Mouse (Mus musculus): Measurements from ENCODE around the gene Rab19. TPM values are rescaled to one million over a fixed set of nuclear protein-coding genes. Genes with fewer than 3 reads are reported as not detected.
A peak's percentile ranks its signal among the peaks of the same experiment; 100 is the strongest.
"Not testable (repeated sequence)": the region's sequence is repeated elsewhere in the genome, so short reads cannot be mapped to it uniquely, and the experiment has no call there.

Gene Rab19
- total and polyA plus RNA-seq, 2 experiments from 2014 or later, result 0.25 TPM; not detected in 1

GRCm38 (mm10) chr6:39377311-39377827, 3.6 kb upstream of the Rab19 start, which contains the start of gene Slc37a3:
TSS of gene Slc37a3 (minus strand) at chr6:39377675.
- peak within 1 kb of the TSS; percentile 57; the same call in 1 of the 2 replicates for H3K27ac ChIP-seq (ENCODE audit: low read depth, low read length)
- no peaks in the 10 kb centered on the region for H3K36me3 ChIP-seq (ENCODE audit: insufficient read depth, low read length)
- ATAC-seq (ENCODE audit: low FRiP score), result peak; percentile 87
- H3K4me3 ChIP-seq (ENCODE audit: low read depth, low read length), result peak within 1 kb of the TSS; percentile 94
- H3K4me1 ChIP-seq (ENCODE audit: insufficient read depth, low read length), result 0 out of 2 replicates have a peak, but pooled peaks cover 5% of the 10 kb centered on the region
- H3K9ac ChIP-seq (replicated peaks; ENCODE audit: low read length, poor library complexity, severe bottlenecking), result peak within 1 kb of the TSS; percentile 83
- 0% methylated on average over 43 of the region's 43 CpGs for WGBS
- DNase-seq (ENCODE audit: low spot score), result peak; percentile 88
- TF ChIP-seq CTCF (IDR thresholded peaks at IDR 0.05), result no peak
- H3K4me2 ChIP-seq (ENCODE audit: low read depth, low read length, poor library complexity, severe bottlenecking), result peak within 1 kb of the TSS; percentile 67
- no peaks in the 10 kb centered on the region for H3K27me3 ChIP-seq (ENCODE audit: insufficient read depth, low read length)
- H3K9me3 ChIP-seq (ENCODE audit: low read length), result no peaks in the 10 kb centered on the region

GRCm38 (mm10) chr6:39378161-39378835, 2.7 kb upstream of the Rab19 start:
- DNase-seq (ENCODE audit: low spot score); H3K4me2 ChIP-seq (ENCODE audit: low read depth, low read length, poor library complexity, severe bottlenecking); H3K9me3 ChIP-seq (ENCODE audit: low read length); H3K4me3 ChIP-seq (ENCODE audit: low read depth, low read length); H3K4me1 ChIP-seq (ENCODE audit: insufficient read depth, low read length); H3K27ac ChIP-seq (ENCODE audit: low read depth, low read length); H3K36me3 ChIP-seq (ENCODE audit: insufficient read depth, low read length); H3K9ac ChIP-seq (replicated peaks; ENCODE audit: low read length, poor library complexity, severe bottlenecking); H3K27me3 ChIP-seq (ENCODE audit: insufficient read depth, low read length): not testable (repeated sequence)
- peak; percentile 8; the same call in 1 of the 2 replicates for ATAC-seq (ENCODE audit: low FRiP score)
- WGBS, result 80% methylated on average over 11 of the region's 13 CpGs

- Histone ChIP-seq H3K9ac (replicated peaks; ENCODE audit: low read length, poor library complexity, severe bottlenecking) (no peak overlapping the region), H3K36me3 (ENCODE audit: insufficient read depth, low read length) (no peaks in the 10 kb centered on the region), H3K9me3 (ENCODE audit: low read length) (no peaks in the 10 kb centered on the region), H3K4me3 (ENCODE audit: low read depth, low read length) (no peak overlapping the region), H3K27me3 (ENCODE audit: insufficient read depth, low read length) (no peaks in the 10 kb centered on the region), H3K4me1 (ENCODE audit: insufficient read depth, low read length) (0 out of 2 replicates have a peak, but pooled peaks cover 5% of the 10 kb centered on the region), H3K27ac (ENCODE audit: low read depth, low read length) (no peak overlapping the region), H3K4me2 (ENCODE audit: low read depth, low read length, poor library complexity, severe bottlenecking) (no peak overlapping the region)
- no peak for TF ChIP-seq CTCF (IDR thresholded peaks at IDR 0.05)
- DNase-seq (ENCODE audit: low spot score) (no peak), ATAC-seq (ENCODE audit: low FRiP score) (no peak)
- 62% methylated on average over 4 of the region's 4 CpGs for WGBS
These were observed 1.8 kb upstream of the Rab19 start for GRCm38 (mm10) chr6:39379224-39379623.

GRCm38 (mm10) chr6:39379749-39380148, 1.2 kb upstream of the Rab19 start:
- no peak for DNase-seq (ENCODE audit: low spot score)
- 0 out of 2 replicates have a peak, but pooled peaks cover 5% of the 10 kb centered on the region for H3K4me1 ChIP-seq (ENCODE audit: insufficient read depth, low read length)
- H3K27me3 ChIP-seq (ENCODE audit: insufficient read depth, low read length), result no peaks in the 10 kb centered on the region
- no peaks in the 10 kb centered on the region for H3K9me3 ChIP-seq (ENCODE audit: low read length)
- 87% methylated on average over 8 of the region's 8 CpGs for WGBS
- no peaks in the 10 kb centered on the region for H3K36me3 ChIP-seq (ENCODE audit: insufficient read depth, low read length)
- TF ChIP-seq CTCF (IDR thresholded peaks at IDR 0.05), result no peak
- no peak overlapping the region for H3K9ac ChIP-seq (replicated peaks; ENCODE audit: low read length, poor library complexity, severe bottlenecking)
- H3K27ac ChIP-seq (ENCODE audit: low read depth, low read length), result no peak overlapping the region
- H3K4me3 ChIP-seq (ENCODE audit: low read depth, low read length), result no peak overlapping the region
- H3K4me2 ChIP-seq (ENCODE audit: low read depth, low read length, poor library complexity, severe bottlenecking), result no peak overlapping the region
- ATAC-seq (ENCODE audit: low FRiP score), result no peak

GRCm38 (mm10) chr6:39380276-39380675, 699 bp upstream of the Rab19 start:
- ATAC-seq (ENCODE audit: low FRiP score) (no peak), DNase-seq (ENCODE audit: low spot score) (no peak)
- Histone ChIP-seq H3K27ac (ENCODE audit: low read depth, low read length) (no peak overlapping the region), H3K9ac (replicated peaks; ENCODE audit: low read length, poor library complexity, severe bottlenecking) (no peak overlapping the region), H3K9me3 (ENCODE audit: low read length) (no peaks in the 10 kb centered on the region), H3K36me3 (ENCODE audit: insufficient read depth, low read length) (no peaks in the 10 kb centered on the region), H3K4me3 (ENCODE audit: low read depth, low read length) (no peak overlapping the region), H3K4me2 (ENCODE audit: low read depth, low read length, poor library complexity, severe bottlenecking) (no peak overlapping the region), H3K27me3 (ENCODE audit: insufficient read depth, low read length) (no peaks in the 10 kb centered on the region), H3K4me1 (ENCODE audit: insufficient read depth, low read length) (0 out of 2 replicates have a peak, but pooled peaks cover 5% of the 10 kb centered on the region)
- no peak for TF ChIP-seq CTCF (IDR thresholded peaks at IDR 0.05)
- 85% methylated on average over 3 of the region's 3 CpGs for WGBS

GRCm38 (mm10) chr6:39389988-39390387, 9.0 kb downstream of the Rab19 start:
- Histone ChIP-seq H3K4me2 (ENCODE audit: low read depth, low read length, poor library complexity, severe bottlenecking) (no peak overlapping the region), H3K4me1 (ENCODE audit: insufficient read depth, low read length) (no peaks in the 10 kb centered on the region), H3K27me3 (ENCODE audit: insufficient read depth, low read length) (no peaks in the 10 kb centered on the region), H3K27ac (ENCODE audit: low read depth, low read length) (no peak overlapping the region), H3K4me3 (ENCODE audit: low read depth, low read length) (no peak overlapping the region), H3K9me3 (ENCODE audit: low read length) (no peaks in the 10 kb centered on the region), H3K36me3 (ENCODE audit: insufficient read depth, low read length) (no peaks in the 10 kb centered on the region; the same call in 1 of the 2 replicates), H3K9ac (replicated peaks; ENCODE audit: low read length, poor library complexity, severe bottlenecking) (no peak overlapping the region)
- no peak for DNase-seq (ENCODE audit: low spot score)
- no peak for TF ChIP-seq CTCF (IDR thresholded peaks at IDR 0.05)
- WGBS, result 93% methylated on average over 2 of the region's 2 CpGs
- no peak for ATAC-seq (ENCODE audit: low FRiP score)

Data from midbrain, postnatal 0 days (tissue).